Mouse (Mus musculus): Measurements from ENCODE around the gene Timmdc1. TPM values are rescaled to one million over a fixed set of nuclear protein-coding genes. Genes with fewer than 3 reads are reported as not detected.

The Timmdc1 gene
- polyA plus RNA-seq, 1 experiment from 2014 or later: 27.3 TPM

DNA sequence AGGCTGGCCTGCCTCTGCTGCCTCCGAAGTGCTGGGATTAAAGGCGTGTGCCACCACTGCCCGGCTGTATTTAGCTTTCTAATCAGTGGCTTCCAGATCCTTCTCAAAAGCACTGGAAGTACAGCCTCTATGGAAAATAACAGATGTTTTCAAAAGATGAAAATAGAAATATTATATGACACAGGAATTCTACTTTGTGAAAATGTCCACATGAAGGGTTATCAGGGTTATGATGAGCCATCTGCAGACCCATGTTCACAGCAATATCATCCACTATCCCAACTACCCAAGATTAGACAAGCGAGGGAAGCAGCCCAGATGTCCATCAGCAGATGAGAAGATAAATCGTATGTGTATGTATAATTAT is 50.0 kb downstream of the Timmdc1 start:
- ATAC-seq (ENCODE audit: insufficient read depth, low FRiP score, low read depth): no peak
- Histone ChIP-seq H3K36me3 (no peaks in the 10 kb centered on the region), H3K27ac (no peak overlapping the region), H3K4me1 (0 out of 2 replicates have a peak, but pooled peaks cover 6% of the 10 kb centered on the region), H3K9me3 (no peaks in the 10 kb centered on the region), H3K4me3 (replicated peaks) (no peak overlapping the region), H3K27me3 (replicated peaks) (no peaks in the 10 kb centered on the region), H3K9ac (no peak overlapping the region), H3K4me2 (no peak overlapping the region)
- 84% methylated on average over 5 of the region's 5 CpGs for WGBS

GRCm38 (mm10) chr16:38471697-38472506 is 50.6 kb downstream of the Timmdc1 start:
- Histone ChIP-seq H3K4me2 (no peak overlapping the region), H3K9me3 (no peaks in the 10 kb centered on the region), H3K27me3 (replicated peaks) (no peaks in the 10 kb centered on the region), H3K9ac (no peak overlapping the region), H3K4me1 (0 out of 2 replicates have a peak, but pooled peaks cover 1% of the 10 kb centered on the region), H3K4me3 (replicated peaks) (no peak overlapping the region), H3K27ac (no peak overlapping the region), H3K36me3 (no peaks in the 10 kb centered on the region)
- 72% methylated on average over 11 of the region's 11 CpGs for WGBS
- no peak for ATAC-seq (ENCODE audit: insufficient read depth, low FRiP score, low read depth)

GRCm38 (mm10) chr16:38469437-38469836 is 53.0 kb downstream of the Timmdc1 start:
- no peaks in the 10 kb centered on the region for H3K4me1 ChIP-seq
- H3K9me3 ChIP-seq: no peaks in the 10 kb centered on the region
- H3K27ac ChIP-seq: no peak overlapping the region
- no peak overlapping the region for H3K9ac ChIP-seq
- WGBS: 77% methylated on average over 8 of the region's 8 CpGs
- ATAC-seq (ENCODE audit: insufficient read depth, low FRiP score, low read depth): no peak
- H3K36me3 ChIP-seq: no peaks in the 10 kb centered on the region
- no peak overlapping the region for H3K4me3 ChIP-seq (replicated peaks)
- no peak overlapping the region for H3K4me2 ChIP-seq
- H3K27me3 ChIP-seq (replicated peaks): no peaks in the 10 kb centered on the region

DNA sequence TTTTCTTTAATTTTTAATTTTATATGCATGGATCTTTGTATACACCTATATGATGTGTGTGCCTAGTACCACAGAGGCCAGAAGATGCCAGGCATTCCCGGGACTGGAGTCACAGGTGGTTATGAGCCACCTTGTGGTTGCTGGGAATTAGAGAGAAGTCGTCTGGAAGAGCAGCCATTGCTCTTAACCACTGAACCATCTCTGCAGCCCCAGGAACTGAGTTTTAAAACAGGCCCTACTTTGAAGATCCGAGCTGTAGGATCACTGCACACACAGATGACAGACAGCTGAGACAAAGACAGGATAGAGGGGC is 53.8 kb downstream of the Timmdc1 start:
- no peaks in the 10 kb centered on the region for H3K4me1 ChIP-seq
- no peaks in the 10 kb centered on the region for H3K27me3 ChIP-seq (replicated peaks)
- H3K4me2 ChIP-seq: no peak overlapping the region
- H3K9ac ChIP-seq: no peak overlapping the region
- no peaks in the 10 kb centered on the region for H3K36me3 ChIP-seq
- no peak overlapping the region for H3K27ac ChIP-seq
- 42% methylated on average over 3 of the region's 3 CpGs for WGBS
- no peaks in the 10 kb centered on the region for H3K9me3 ChIP-seq
- H3K4me3 ChIP-seq (replicated peaks): no peak overlapping the region
- ATAC-seq (ENCODE audit: insufficient read depth, low FRiP score, low read depth): no peak

- H3K9me3 ChIP-seq: no peaks in the 10 kb centered on the region
- no peak overlapping the region for H3K4me2 ChIP-seq
- H3K27ac ChIP-seq: no peak overlapping the region
- H3K9ac ChIP-seq: no peak overlapping the region
- H3K36me3 ChIP-seq: no peaks in the 10 kb centered on the region
- no peak for ATAC-seq (ENCODE audit: insufficient read depth, low FRiP score, low read depth)
- H3K4me1 ChIP-seq: no peaks in the 10 kb centered on the region
- no peaks in the 10 kb centered on the region for H3K27me3 ChIP-seq (replicated peaks)
- no peak overlapping the region for H3K4me3 ChIP-seq (replicated peaks)
- WGBS: 63% methylated on average over 8 of the region's 8 CpGs
These were observed 54.4 kb downstream of the Timmdc1 start for GRCm38 (mm10) chr16:38467917-38468705.

GRCm38 (mm10) chr16:38467091-38467916 is 55.2 kb downstream of the Timmdc1 start:
- no peaks in the 10 kb centered on the region for H3K27me3 ChIP-seq (replicated peaks)
- WGBS: 74% methylated on average over 13 of the region's 13 CpGs
- peak; percentile 46; the same call in 1 of the 2 replicates for ATAC-seq (ENCODE audit: insufficient read depth, low FRiP score, low read depth)
- no peaks in the 10 kb centered on the region for H3K9me3 ChIP-seq
- H3K4me1 ChIP-seq: no peaks in the 10 kb centered on the region
- no peak overlapping the region for H3K4me3 ChIP-seq (replicated peaks)
- H3K9ac ChIP-seq: no peak overlapping the region
- no peaks in the 10 kb centered on the region for H3K36me3 ChIP-seq
- no peak overlapping the region for H3K4me2 ChIP-seq
- no peak overlapping the region for H3K27ac ChIP-seq

DNA sequence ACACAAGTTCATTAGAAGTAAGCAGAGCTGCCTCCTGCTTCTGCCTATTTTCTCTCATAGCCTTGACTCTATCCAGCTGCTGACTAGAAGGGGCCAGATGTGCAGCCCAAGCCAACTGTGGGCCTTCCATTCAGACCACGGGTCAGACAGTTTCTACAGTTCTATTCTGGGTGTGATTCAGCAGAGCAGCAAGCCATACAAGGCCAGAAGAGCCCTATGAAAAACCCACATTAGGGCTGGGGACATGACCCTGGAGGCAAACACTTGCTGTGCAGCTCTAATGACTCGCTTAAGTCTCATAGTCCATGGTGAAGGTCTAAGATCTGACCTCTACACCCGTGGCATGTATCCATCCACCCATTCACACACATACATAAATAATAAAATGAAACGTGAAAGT is 56.4 kb downstream of the Timmdc1 start:
- Histone ChIP-seq H3K27ac (no peak overlapping the region), H3K9ac (no peak overlapping the region), H3K4me1 (no peaks in the 10 kb centered on the region), H3K4me3 (replicated peaks) (no peak overlapping the region), H3K27me3 (replicated peaks) (no peaks in the 10 kb centered on the region), H3K4me2 (no peak overlapping the region), H3K9me3 (no peaks in the 10 kb centered on the region), H3K36me3 (no peaks in the 10 kb centered on the region)
- whole genome bisulfite sequencing: 75% methylated on average over 4 of the region's 4 CpGs
- no peak for ATAC-seq (ENCODE audit: insufficient read depth, low FRiP score, low read depth)

DNA sequence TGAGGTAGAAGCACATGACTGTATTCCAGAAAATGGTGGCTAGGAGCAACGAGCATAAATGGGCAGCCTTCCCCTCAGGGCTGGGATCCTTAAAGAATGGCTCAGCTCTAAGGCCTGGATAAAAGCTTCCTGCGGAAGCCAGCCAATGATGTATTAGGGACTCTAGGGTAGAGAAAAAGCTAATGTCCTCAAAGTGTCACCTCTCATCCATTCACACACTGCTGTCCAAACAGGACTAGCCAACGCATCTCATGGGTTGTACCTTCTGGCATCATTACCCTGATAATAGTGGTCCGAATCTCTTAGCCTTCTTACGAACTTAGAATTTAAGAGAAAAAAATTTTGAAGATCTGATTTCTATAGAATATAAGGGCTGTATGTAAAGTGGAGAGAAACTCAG is 59.2 kb downstream of the Timmdc1 start:
- Histone ChIP-seq H3K27ac (no peak overlapping the region), H3K27me3 (replicated peaks) (no peaks in the 10 kb centered on the region), H3K9ac (no peak overlapping the region), H3K4me1 (no peaks in the 10 kb centered on the region), H3K9me3 (no peaks in the 10 kb centered on the region), H3K36me3 (no peaks in the 10 kb centered on the region), H3K4me3 (replicated peaks) (no peak overlapping the region), H3K4me2 (no peak overlapping the region)
- ATAC-seq (ENCODE audit: insufficient read depth, low FRiP score, low read depth): no peak
- 87% methylated on average over 5 of the region's 5 CpGs for WGBS

GRCm38 (mm10) chr16:38462161-38462560 is 60.3 kb downstream of the Timmdc1 start:
- no peak overlapping the region for H3K27ac ChIP-seq
- H3K36me3 ChIP-seq: no peaks in the 10 kb centered on the region
- no peak overlapping the region for H3K4me3 ChIP-seq (replicated peaks)
- H3K27me3 ChIP-seq (replicated peaks): no peaks in the 10 kb centered on the region
- H3K9me3 ChIP-seq: no peaks in the 10 kb centered on the region
- H3K4me2 ChIP-seq: no peak overlapping the region
- no peaks in the 10 kb centered on the region for H3K4me1 ChIP-seq
- no peak overlapping the region for H3K9ac ChIP-seq
- 76% methylated on average over 7 of the region's 7 CpGs for WGBS
- no peak for ATAC-seq (ENCODE audit: insufficient read depth, low FRiP score, low read depth)

- ATAC-seq (ENCODE audit: insufficient read depth, low FRiP score, low read depth): no peak
- H3K36me3 ChIP-seq: no peaks in the 10 kb centered on the region
- no peaks in the 10 kb centered on the region for H3K4me1 ChIP-seq
- H3K4me3 ChIP-seq (replicated peaks): no peak overlapping the region
- no peak overlapping the region for H3K9ac ChIP-seq
- H3K27ac ChIP-seq: no peak overlapping the region
- no peak overlapping the region for H3K4me2 ChIP-seq
- H3K27me3 ChIP-seq (replicated peaks): no peaks in the 10 kb centered on the region
- H3K9me3 ChIP-seq: no peaks in the 10 kb centered on the region
- WGBS: 80% methylated on average over 8 of the region's 8 CpGs
These were observed 60.7 kb downstream of the Timmdc1 start for GRCm38 (mm10) chr16:38461749-38462148.

DNA sequence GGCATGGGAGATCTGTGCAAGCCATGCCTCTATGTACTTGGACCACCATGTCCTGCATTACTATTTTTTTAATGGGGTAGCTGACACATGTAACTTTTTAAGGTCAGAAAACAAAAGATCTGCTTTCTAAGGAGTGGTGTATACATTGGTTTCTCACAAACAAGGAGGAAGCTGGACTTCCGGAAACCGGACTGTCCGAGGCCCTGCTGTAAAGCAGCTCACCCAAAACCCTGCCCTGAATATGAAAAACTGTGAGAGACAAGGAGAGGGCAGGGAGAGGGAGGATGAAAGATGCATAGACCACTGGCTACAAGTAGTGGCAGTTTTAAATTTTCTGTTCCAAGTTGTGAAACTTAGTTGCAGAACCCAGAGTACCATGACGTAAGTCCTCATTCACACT is 62.5 kb downstream of the Timmdc1 start:
- Histone ChIP-seq H3K9me3 (no peaks in the 10 kb centered on the region), H3K4me2 (no peak overlapping the region), H3K27me3 (replicated peaks) (no peaks in the 10 kb centered on the region), H3K9ac (no peak overlapping the region), H3K36me3 (no peaks in the 10 kb centered on the region), H3K27ac (no peak overlapping the region), H3K4me3 (replicated peaks) (no peak overlapping the region), H3K4me1 (no peaks in the 10 kb centered on the region)
- WGBS: 85% methylated on average over 4 of the region's 4 CpGs
- ATAC-seq (ENCODE audit: insufficient read depth, low FRiP score, low read depth): no peak

All from stomach, embryonic 15.5 days (tissue).